Comparison of ENCODE assay signal across 17 mouse cellular contexts in the genomic region with DNA sequence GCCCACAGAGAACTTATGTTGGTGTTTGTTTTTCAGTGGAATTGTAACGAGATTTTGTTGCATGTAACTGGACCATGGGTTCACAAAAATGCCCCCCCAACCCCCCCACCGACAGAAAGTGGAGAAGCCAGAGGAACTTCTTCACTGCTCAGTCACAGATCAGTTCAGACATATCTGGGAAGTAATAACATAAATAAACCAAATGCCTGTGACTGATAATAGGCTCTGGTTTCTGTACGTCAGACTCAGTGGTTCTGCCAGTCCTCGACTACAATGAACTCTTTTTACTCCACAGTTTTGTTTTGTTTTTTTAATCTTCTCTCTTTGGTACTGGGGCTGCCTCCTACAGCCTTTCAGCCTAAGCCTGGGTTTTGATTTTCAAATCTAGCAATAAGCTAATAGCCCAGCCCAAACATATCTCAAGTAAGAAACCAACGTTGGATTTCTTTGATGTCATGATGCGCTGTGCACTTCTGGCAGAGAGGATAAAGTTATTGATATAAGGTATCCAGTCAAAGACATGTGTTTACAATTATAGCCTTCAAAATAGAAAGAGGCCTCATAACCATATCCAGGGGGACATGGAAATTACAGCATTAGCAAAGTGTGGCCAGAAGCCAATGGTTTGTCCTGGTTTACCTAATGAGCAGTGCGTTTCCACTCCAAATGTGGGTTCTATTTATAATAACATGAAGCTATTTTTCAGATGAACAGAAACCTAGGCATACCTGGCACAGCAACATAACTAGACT.
"Had no signal": no experiment of that assay in that cellular context is flagged by ENCODE, and none has a peak within 500 bp of the region (broad histone marks: within the 10 kb centered on the region; RNA-seq: fewer than 3 reads in every experiment).

No protein-coding gene starts in this region.

- H3K9ac ChIP-seq: intestine, embryonic 15.5 days; kidney, embryonic 15.5 days; limb, embryonic 15.5 days; liver, embryonic 13.5 days; liver, postnatal 0 days; lung, embryonic 15.5 days; midbrain, embryonic 12.5 days; neural tube, embryonic 15.5 days had no signal

- H3K27me3 ChIP-seq: intestine, embryonic 15.5 days; kidney, embryonic 15.5 days; limb, embryonic 15.5 days; liver, embryonic 13.5 days; lung, embryonic 15.5 days; midbrain, embryonic 12.5 days; neural tube, embryonic 15.5 days had no signal

- H3K4me3 ChIP-seq: intestine, embryonic 15.5 days; kidney, embryonic 15.5 days; left cerebral cortex, adult 2 months; limb, embryonic 15.5 days; liver, embryonic 13.5 days; lung, embryonic 15.5 days; midbrain, embryonic 12.5 days; myocyte; neural tube, embryonic 15.5 days had no signal

- H3K36me3 ChIP-seq: intestine, embryonic 15.5 days; kidney, embryonic 15.5 days; limb, embryonic 15.5 days; liver, embryonic 13.5 days; lung, embryonic 15.5 days; midbrain, embryonic 12.5 days; neural tube, embryonic 15.5 days had no signal

- H3K4me1 ChIP-seq: intestine, embryonic 15.5 days; kidney, embryonic 15.5 days; liver, embryonic 13.5 days; lung, embryonic 15.5 days; midbrain, embryonic 12.5 days; neural tube, embryonic 15.5 days had no signal

- ATAC-seq: intestine, embryonic 15.5 days; liver, postnatal 0 days had no signal

- DNase-seq: kidney, adult 2 months; kidney, postnatal 14 days; liver, embryonic 13.5 days; liver, postnatal 0 days; lung, postnatal 14 days; right cerebral cortex, adult 18-20 months; right cerebral cortex, postnatal 25 days; thymus, adult 18-20 months; thymus, postnatal 25 days had no signal

- H3K9me3 ChIP-seq: intestine, embryonic 15.5 days; kidney, embryonic 15.5 days; limb, embryonic 15.5 days; liver, embryonic 13.5 days; lung, embryonic 15.5 days; midbrain, embryonic 12.5 days; neural tube, embryonic 15.5 days had no signal

- H3K4me2 ChIP-seq: intestine, embryonic 15.5 days; kidney, embryonic 15.5 days; limb, embryonic 15.5 days; liver, embryonic 13.5 days; lung, embryonic 15.5 days; midbrain, embryonic 12.5 days; neural tube, embryonic 15.5 days had no signal

- H3K27ac ChIP-seq: intestine, embryonic 15.5 days; kidney, embryonic 15.5 days; left cerebral cortex, adult 2 months; limb, embryonic 15.5 days; liver, embryonic 13.5 days; lung, embryonic 15.5 days; midbrain, embryonic 12.5 days; neural tube, embryonic 15.5 days had no signal
